Mouse (Mus musculus): ENCODE results near the gene Aak1.

DNA sequence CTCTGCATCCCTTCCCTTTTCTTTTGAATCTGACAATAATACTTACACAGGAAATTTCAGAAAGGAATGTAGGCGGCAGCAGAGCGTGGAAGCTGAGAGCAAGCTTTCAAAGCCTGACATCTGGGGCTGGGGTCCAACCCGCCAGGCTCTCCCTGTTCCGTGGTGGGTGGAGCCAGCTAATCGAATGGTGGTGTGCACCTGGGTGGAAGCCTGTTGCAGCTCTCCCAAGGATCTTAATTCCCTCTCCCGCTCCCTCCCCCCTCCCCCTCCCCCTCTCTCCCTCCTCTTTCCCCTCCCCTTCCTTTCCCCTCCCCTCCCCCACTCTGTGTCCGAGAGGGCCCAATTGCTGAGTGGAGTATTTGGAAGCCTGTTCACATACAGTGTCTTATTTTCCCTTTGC, 33.9 kb upstream of the Aak1 start:
- TF ChIP-seq POLR2A (IDR thresholded peaks at IDR 0.05; ENCODE audit: low read depth, low read length) (no peak), CTCF (IDR thresholded peaks at IDR 0.05; ENCODE audit: extremely low read depth, insufficient read depth, insufficient read length, insufficient replicate concordance) (no peak)
